Mouse (Mus musculus): ENCODE results near the gene Ppp4r1.
A peak's percentile ranks its signal among the peaks of the same experiment; 100 is the strongest.

Ppp4r1 gene

GRCm38 (mm10) chr17:65811032-65811431, 28.7 kb downstream of the Ppp4r1 start:
- DNase-seq = no peak

GRCm38 (mm10) chr17:65813763-65814162, 31.4 kb downstream of the Ppp4r1 start:
- DNase-seq = no peak

GRCm38 (mm10) chr17:65820197-65820596, 37.8 kb downstream of the Ppp4r1 start:
- DNase-seq = no peak

- DNase-seq = no peak
Observed at GRCm38 (mm10) chr17:65822423-65822822, 40.0 kb downstream of the Ppp4r1 start.

- no peak for DNase-seq
Observed at GRCm38 (mm10) chr17:65824246-65824645, 41.9 kb downstream of the Ppp4r1 start.

- peak; percentile 37 for DNase-seq
Observed at GRCm38 (mm10) chr17:65826257-65826656, 43.9 kb downstream of the Ppp4r1 start.

- DNase-seq = no peak
Observed at GRCm38 (mm10) chr17:65827119-65827840, 44.9 kb downstream of the Ppp4r1 start.

- DNase-seq = no peak
Observed at GRCm38 (mm10) chr17:65827904-65828303, 45.5 kb downstream of the Ppp4r1 start.

- DNase-seq = no peak
Observed at GRCm38 (mm10) chr17:65828951-65829350, 46.6 kb downstream of the Ppp4r1 start.

GRCm38 (mm10) chr17:65830216-65830863, 48.0 kb downstream of the Ppp4r1 start:
- peak; percentile 29 for DNase-seq

- no peak for DNase-seq
Observed at GRCm38 (mm10) chr17:65833891-65834290, 51.5 kb downstream of the Ppp4r1 start.

- DNase-seq = no peak
Observed at GRCm38 (mm10) chr17:65836746-65837145, 54.4 kb downstream of the Ppp4r1 start.

- no peak for DNase-seq
Observed at GRCm38 (mm10) chr17:65839541-65840256, 57.3 kb downstream of the Ppp4r1 start.

GRCm38 (mm10) chr17:65842669-65843381, 60.5 kb downstream of the Ppp4r1 start:
- DNase-seq = no peak

- no peak for DNase-seq
Observed at GRCm38 (mm10) chr17:65845423-65845822, 63.0 kb downstream of the Ppp4r1 start.

GRCm38 (mm10) chr17:65847694-65848449, 65.5 kb downstream of the Ppp4r1 start:
- no peak for DNase-seq

GRCm38 (mm10) chr17:65850487-65850886, 68.1 kb downstream of the Ppp4r1 start:
- DNase-seq = no peak

GRCm38 (mm10) chr17:65851749-65852148, 69.4 kb downstream of the Ppp4r1 start:
- no peak for DNase-seq

- DNase-seq = no peak
Observed at GRCm38 (mm10) chr17:65853326-65853725, 71.0 kb downstream of the Ppp4r1 start.

GRCm38 (mm10) chr17:65854006-65854405, 71.6 kb downstream of the Ppp4r1 start:
- no peak for DNase-seq

- DNase-seq = no peak
Observed at GRCm38 (mm10) chr17:65857617-65858016, 75.2 kb downstream of the Ppp4r1 start.

- DNase-seq = peak; percentile 74
Observed at GRCm38 (mm10) chr17:65862579-65862978, 80.2 kb downstream of the Ppp4r1 start.

Data from thymus, postnatal 4 days (tissue).